Mouse (Mus musculus) effector memory CD4-positive, alpha-beta T cell, adult 7 months (primary cell): ENCODE results near the gene Cd70. TPM values are rescaled to one million over a fixed set of nuclear protein-coding genes. Genes with fewer than 3 reads are reported as not detected.

Source experiments
- polyA plus RNA-seq: library from polyadenylated mRNA; unstranded; fragments of 100-300 nt; shearing (Covaris generic); gene quantifications from one replicate; pipeline ENCODE4 v1.2.1, GENCODE M21; 2017

The Cd70 gene
- 1.1 TPM for polyA plus RNA-seq

GRCm38 (mm10) chr17:57148994-57149803 is at the start of gene Cd70:
Gene Cd70, minus strand, starts transcription at chr17:57149777.

GRCm38 (mm10) chr17:57194041-57194507 is 44.5 kb upstream of the Cd70 start, which contains the start of gene Tnfsf14:
Gene Tnfsf14, minus strand, starts transcription at chr17:57194177.

GRCm38 (mm10) chr17:57105181-57106034 is 44.2 kb downstream of the Cd70 start, which contains the start of gene Tnfsf9:
Gene Tnfsf9, plus strand, starts transcription at chr17:57105325.

Other genes with a start within 250 kb of the Cd70 start
- gene Mllt1, start 214.4 kb downstream of the Cd70 start, polyA plus RNA-seq, result 26.4 TPM
- not detected for gene Acer1, start 167.7 kb downstream of the Cd70 start, polyA plus RNA-seq
- 47.3 TPM for gene Clpp, start 159.5 kb downstream of the Cd70 start, polyA plus RNA-seq
- gene Alkbh7, start 152.4 kb downstream of the Cd70 start, polyA plus RNA-seq, result 8.6 TPM
- not detected for gene Pspn, start 149.8 kb downstream of the Cd70 start, polyA plus RNA-seq
- 68.1 TPM for gene Gtf2f1, start 138.5 kb downstream of the Cd70 start, polyA plus RNA-seq
- gene Gm17949, start 138.3 kb downstream of the Cd70 start, polyA plus RNA-seq, result 0.66 TPM
- gene Khsrp, start 118.3 kb downstream of the Cd70 start, polyA plus RNA-seq, result 33.8 TPM
- gene Slc25a41, start 108.1 kb downstream of the Cd70 start, polyA plus RNA-seq, result not detected
- 9.6 TPM for gene Crb3, start 90.7 kb downstream of the Cd70 start, polyA plus RNA-seq
- gene Slc25a23, start 89.9 kb downstream of the Cd70 start, polyA plus RNA-seq, result 6.1 TPM
- 183 TPM for gene Dennd1c, start 71.3 kb downstream of the Cd70 start, polyA plus RNA-seq
- 0.73 TPM for gene Tubb4a, start 62.0 kb downstream of the Cd70 start, polyA plus RNA-seq
- 36.0 TPM for gene Tnfsf9, start 44.5 kb downstream of the Cd70 start, polyA plus RNA-seq
- gene Tnfsf14, start 44.4 kb upstream of the Cd70 start, polyA plus RNA-seq, result 15.3 TPM
- 0.24 TPM for gene C3, start 78.4 kb upstream of the Cd70 start, polyA plus RNA-seq
- gene Gpr108, start 98.7 kb upstream of the Cd70 start, polyA plus RNA-seq, result 50.0 TPM
- 9.0 TPM for gene Trip10, start 99.7 kb upstream of the Cd70 start, polyA plus RNA-seq
- 154 TPM for gene Vav1, start 129.3 kb upstream of the Cd70 start, polyA plus RNA-seq
- not detected for gene Adgre1, start 208.9 kb upstream of the Cd70 start, polyA plus RNA-seq